Mouse (Mus musculus): Measurements from ENCODE around the gene Cyp2c70. TPM values are rescaled to one million over a fixed set of nuclear protein-coding genes. Genes with fewer than 3 reads are reported as not detected.

Cyp2c70 gene
- total RNA-seq, 2 experiments from 2014 or later = 0.14 TPM; not detected in 1

Other genes starting within 250 kb of the Cyp2c70 start
- gene Cyp2c37, start 194.9 kb downstream of the Cyp2c70 start, total RNA-seq (2021) = not detected
- gene Cyp2c54, start 113.5 kb downstream of the Cyp2c70 start, total RNA-seq (2021) = not detected
- not detected for gene Cyp2c50, start 97.6 kb downstream of the Cyp2c70 start, total RNA-seq (2021)
- gene Pdlim1, start 84.5 kb upstream of the Cyp2c70 start, total RNA-seq (2021) = 100 to 1,000 TPM; 148 to 150 TPM